Mouse (Mus musculus) E14TG2a.4 (cell line): ENCODE data around the gene Elfn1.

Experiments
- H3K27me3 ChIP-seq: 2 replicates; pipeline ENCODE4 v1.6.1; 2014; ENCODE audit warnings: low read length, control low read depth; ENCODE audit not compliant: insufficient read depth
- H3K36me3 ChIP-seq: 2 replicates; pipeline ENCODE4 v1.6.1; 2014; ENCODE audit warnings: low read length, control low read depth; ENCODE audit not compliant: insufficient read depth
- H3K4me1 ChIP-seq: replicated peaks from 2 replicates; pipeline ENCODE4 v1.6.1; 2014; ENCODE audit warnings: low read depth, low read length, control low read depth
- H3K4me3 ChIP-seq: replicated peaks from 2 replicates; pipeline ENCODE4 v1.5.1; 2014; ENCODE audit warnings: mild to moderate bottlenecking, low read length
- H3K9me3 ChIP-seq: 2 replicates; pipeline ENCODE4 v1.6.1; 2014; ENCODE audit warnings: low read length, control low read depth
- CTCF ChIP-seq: conservative IDR thresholded peaks from 2 replicates; pipeline ENCODE4 v1.5.1; 2014; ENCODE audit warnings: low read length
- NANOG ChIP-seq: IDR thresholded peaks from 2 replicates; pipeline ENCODE4 v1.6.1; 2014; ENCODE audit warnings: borderline replicate concordance, low read length, mixed read lengths
- POU5F1 ChIP-seq: IDR thresholded peaks from 2 replicates; pipeline ENCODE4 v1.6.1; 2014; ENCODE audit warnings: low read length, borderline replicate concordance

The Elfn1 gene

GRCm38 (mm10) chr5:139998916-139999315 lies 91.2 kb downstream of the Elfn1 start:
- Histone ChIP-seq H3K36me3 (no peaks in the 10 kb centered on the region), H3K4me3 (no peak overlapping the region), H3K9me3 (no peaks in the 10 kb centered on the region), H3K27me3 (no peaks in the 10 kb centered on the region), H3K4me1 (peaks cover 27% of the 10 kb centered on the region)
- TF ChIP-seq POU5F1 (no peak), NANOG (no peak), CTCF (no peak)

DNA sequence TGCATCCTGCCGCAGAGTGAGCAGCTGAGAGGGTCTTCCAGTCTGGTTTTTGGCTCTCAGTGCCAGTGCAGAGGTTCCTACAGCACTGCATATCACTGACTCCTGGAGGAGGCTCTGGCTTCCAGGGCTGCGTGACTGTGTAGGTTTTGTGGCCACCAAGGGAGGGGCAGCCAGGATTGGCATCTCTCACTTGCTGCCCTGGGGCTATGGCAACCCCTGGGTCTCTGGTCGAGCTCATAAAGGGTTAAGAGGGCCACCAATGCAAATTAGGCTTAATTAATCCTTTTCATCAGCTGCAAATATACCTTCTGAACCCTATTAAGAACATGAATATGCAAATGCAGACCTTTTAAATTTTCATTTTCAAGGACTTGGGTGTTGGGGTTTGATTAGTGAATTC lies 94.8 kb downstream of the Elfn1 start:
- TF ChIP-seq POU5F1 (no peak), NANOG (no peak), CTCF (no peak)

GRCm38 (mm10) chr5:140006861-140007260 lies 99.1 kb downstream of the Elfn1 start:
- Histone ChIP-seq H3K36me3 (peaks cover 20% of the 10 kb centered on the region), H3K9me3 (no peaks in the 10 kb centered on the region), H3K4me3 (no peak overlapping the region), H3K4me1 (peaks cover 20% of the 10 kb centered on the region), H3K27me3 (no peaks in the 10 kb centered on the region)
- TF ChIP-seq POU5F1 = no peak
- TF ChIP-seq CTCF = no peak
- no peak for TF ChIP-seq NANOG

More for the DNA sequence above, 94.8 kb downstream of the Elfn1 start:
- H3K27me3 ChIP-seq = no peaks in the 10 kb centered on the region
- no peak overlapping the region for H3K4me3 ChIP-seq
- peaks cover 23% of the 10 kb centered on the region for H3K4me1 ChIP-seq
- H3K9me3 ChIP-seq = no peaks in the 10 kb centered on the region
- H3K36me3 ChIP-seq = peaks cover 8% of the 10 kb centered on the region; the same call in 1 of the 2 replicates

DNA sequence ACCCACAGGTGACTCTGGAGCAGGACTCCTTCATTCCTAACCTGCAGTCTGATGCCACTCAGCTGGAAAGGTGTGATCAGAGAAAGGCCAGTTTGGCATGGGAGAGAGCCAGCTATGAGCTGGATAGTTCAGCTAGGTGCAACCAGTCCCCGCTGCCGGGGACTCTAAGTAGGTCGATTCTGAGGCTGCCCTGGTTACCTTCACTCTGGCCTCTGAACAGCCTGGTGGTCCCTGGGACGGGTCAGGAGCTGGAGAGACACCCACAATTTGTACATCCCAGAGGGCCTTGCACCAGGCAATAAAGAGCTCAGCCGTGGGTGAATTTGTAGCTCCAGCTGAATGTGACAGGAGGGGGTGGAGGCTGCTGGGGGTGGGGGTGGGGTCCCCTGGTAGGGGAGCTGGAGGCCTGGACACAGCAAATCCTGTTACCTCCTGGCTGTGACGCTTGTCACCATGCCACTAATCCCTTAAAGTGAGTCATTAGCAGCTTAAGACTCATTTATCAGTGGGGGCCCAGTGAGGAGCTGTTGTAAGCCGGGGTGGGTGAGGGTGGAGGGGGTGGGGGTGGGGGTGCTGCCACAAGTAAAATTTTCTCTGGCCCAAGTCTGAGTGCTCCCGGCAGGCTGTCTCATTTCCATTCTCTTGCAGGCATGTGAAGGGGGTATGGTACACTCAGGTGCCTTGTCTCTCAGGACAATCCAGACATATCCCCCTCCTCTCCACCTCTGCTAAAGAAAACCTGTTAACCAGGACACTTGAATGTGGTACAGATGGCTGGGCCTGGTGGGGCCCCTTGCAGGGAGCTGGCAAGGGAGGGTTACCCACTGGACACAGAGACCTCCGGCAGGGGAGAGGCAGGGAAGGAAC lies 100.1 kb downstream of the Elfn1 start:
- Histone ChIP-seq H3K36me3 (peaks cover 20% of the 10 kb centered on the region), H3K4me1 (peaks cover 15% of the 10 kb centered on the region), H3K27me3 (no peaks in the 10 kb centered on the region), H3K9me3 (peaks cover 6% of the 10 kb centered on the region; the same call in 1 of the 2 replicates), H3K4me3 (no peak overlapping the region)
- TF ChIP-seq POU5F1 (no peak), NANOG (no peak)

DNA sequence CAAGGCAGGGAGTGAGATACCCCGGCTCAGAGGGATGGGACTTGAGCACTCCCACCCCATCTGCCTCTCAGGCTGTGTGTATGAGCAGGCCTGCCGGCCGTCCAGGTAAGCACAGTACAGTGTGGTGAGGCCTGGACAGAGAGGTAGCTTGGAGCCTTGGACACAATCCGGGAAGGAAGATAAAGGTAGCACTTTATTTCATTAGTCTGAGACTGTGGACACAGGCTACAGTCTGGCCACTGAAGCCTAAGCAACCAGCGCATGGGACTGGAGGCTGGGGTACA lies 100.7 kb downstream of the Elfn1 start:
- Histone ChIP-seq H3K4me3 (no peak overlapping the region), H3K4me1 (peaks cover 9% of the 10 kb centered on the region), H3K9me3 (peaks cover 6% of the 10 kb centered on the region; the same call in 1 of the 2 replicates), H3K36me3 (peaks cover 20% of the 10 kb centered on the region), H3K27me3 (no peaks in the 10 kb centered on the region)
- no peak for TF ChIP-seq CTCF
- no peak for TF ChIP-seq POU5F1
- no peak for TF ChIP-seq NANOG

DNA sequence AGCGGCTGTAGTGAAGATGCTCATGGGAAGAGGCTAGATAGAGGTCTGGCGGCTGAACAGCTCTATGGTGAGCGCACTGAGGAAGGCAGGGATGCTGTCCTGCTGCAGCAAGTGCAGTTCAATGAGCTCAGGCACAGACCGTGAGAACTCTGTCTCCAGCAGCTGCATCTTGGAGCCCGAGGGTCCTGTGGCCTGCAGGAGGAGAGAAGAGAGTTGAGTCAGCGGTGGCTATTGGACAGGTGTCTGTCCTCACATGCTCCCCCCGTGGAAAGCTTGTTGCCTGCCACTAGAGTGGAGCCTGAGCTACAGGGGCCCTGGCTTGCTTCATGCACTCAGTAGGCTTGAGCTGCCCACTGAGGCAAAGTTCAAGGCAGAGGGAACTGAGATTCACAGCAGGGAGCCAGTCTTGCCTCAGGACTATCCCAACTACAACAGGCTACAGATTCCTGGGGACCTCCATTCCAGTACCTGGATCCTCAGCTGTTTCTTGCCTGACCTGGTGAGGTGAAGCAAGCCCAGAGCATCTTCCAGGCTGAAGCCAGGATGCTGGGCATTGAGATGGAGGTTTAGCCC lies 101.4 kb downstream of the Elfn1 start:
- peaks cover 8% of the 10 kb centered on the region for H3K4me1 ChIP-seq
- H3K36me3 ChIP-seq = peaks cover 20% of the 10 kb centered on the region
- H3K27me3 ChIP-seq = no peaks in the 10 kb centered on the region
- no peak overlapping the region for H3K4me3 ChIP-seq
- H3K9me3 ChIP-seq = peaks cover 6% of the 10 kb centered on the region; the same call in 1 of the 2 replicates
- TF ChIP-seq CTCF (no peak), POU5F1 (no peak), NANOG (no peak)

- Histone ChIP-seq H3K27me3 (no peaks in the 10 kb centered on the region), H3K4me3 (no peak overlapping the region), H3K9me3 (peaks cover 6% of the 10 kb centered on the region; the same call in 1 of the 2 replicates), H3K36me3 (peaks cover 20% of the 10 kb centered on the region), H3K4me1 (peaks cover 14% of the 10 kb centered on the region)
- no peak for TF ChIP-seq CTCF
- no peak for TF ChIP-seq NANOG
- TF ChIP-seq POU5F1 = no peak
These were observed 102.7 kb downstream of the Elfn1 start for GRCm38 (mm10) chr5:140010405-140010804.

- Histone ChIP-seq H3K4me1 (peaks cover 24% of the 10 kb centered on the region), H3K36me3 (peaks cover 18% of the 10 kb centered on the region), H3K9me3 (peaks cover 20% of the 10 kb centered on the region), H3K27me3 (no peaks in the 10 kb centered on the region), H3K4me3 (no peak overlapping the region)
- TF ChIP-seq POU5F1 (no peak), NANOG (no peak), CTCF (no peak)
These were observed 104.7 kb downstream of the Elfn1 start for GRCm38 (mm10) chr5:140012286-140012967.
